Mouse (Mus musculus) layer of hippocampus, postnatal 25 days (tissue): ENCODE results near the gene Arid3b. TPM values are rescaled to one million over a fixed set of nuclear protein-coding genes. Genes with fewer than 3 reads are reported as not detected.
"Not testable (repeated sequence)": the region's sequence is repeated elsewhere in the genome, so short reads cannot be mapped to it uniquely, and the experiment has no call there.

ENCODE experiments used
- DNase-seq, 2 experiments: peaks; one replicate each; pipeline ENCODE4 v3.0.0; 2022; ENCODE audit warnings: mixed read lengths in 2 of 2, low spot score in 1 of 2; ENCODE audit errors: extremely low spot score in 1 of 2
- total RNA-seq, 2 experiments: library from RNA; stranded (reverse); gene quantifications; 2 replicates each; pipeline ENCODE4 v1.2.3; 2021

Arid3b gene
- 1 to 10 TPM; 4.8 to 9.9 TPM for total RNA-seq

DNA sequence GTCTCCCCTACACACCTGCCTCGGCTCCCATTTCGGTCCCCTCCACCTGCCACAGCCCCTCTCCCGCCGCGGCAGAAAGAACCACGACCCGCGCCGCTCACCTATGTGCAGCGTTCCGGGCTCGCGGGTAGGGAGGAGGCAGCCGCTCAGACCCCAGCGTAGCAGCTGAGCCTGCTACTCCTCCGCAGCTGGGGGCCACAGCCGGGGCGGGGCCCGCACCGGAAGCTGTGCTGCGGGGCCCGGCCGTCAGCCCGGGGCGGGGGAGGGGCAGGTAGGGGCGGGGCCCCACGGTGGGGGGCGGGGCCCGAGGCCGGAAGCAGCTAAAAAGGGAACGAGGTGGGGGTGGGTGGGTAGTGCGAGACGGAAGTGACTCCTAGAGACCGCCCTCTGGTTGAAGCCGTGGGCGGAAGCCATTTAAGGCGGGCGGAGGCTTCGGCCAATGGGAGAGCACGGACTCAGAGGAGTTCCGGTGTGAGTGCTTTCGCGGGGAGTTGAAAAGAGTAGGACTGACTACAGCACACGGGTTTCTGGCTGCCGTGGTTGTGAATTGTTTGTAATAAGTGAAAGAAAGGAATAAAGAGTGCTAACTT is at the start of gene Arid3b:
Arid3b (minus strand) TSS at position 213 of the 590 bp plus-strand sequence.
- DNase-seq = peak; percentile 66 to 74

DNA sequence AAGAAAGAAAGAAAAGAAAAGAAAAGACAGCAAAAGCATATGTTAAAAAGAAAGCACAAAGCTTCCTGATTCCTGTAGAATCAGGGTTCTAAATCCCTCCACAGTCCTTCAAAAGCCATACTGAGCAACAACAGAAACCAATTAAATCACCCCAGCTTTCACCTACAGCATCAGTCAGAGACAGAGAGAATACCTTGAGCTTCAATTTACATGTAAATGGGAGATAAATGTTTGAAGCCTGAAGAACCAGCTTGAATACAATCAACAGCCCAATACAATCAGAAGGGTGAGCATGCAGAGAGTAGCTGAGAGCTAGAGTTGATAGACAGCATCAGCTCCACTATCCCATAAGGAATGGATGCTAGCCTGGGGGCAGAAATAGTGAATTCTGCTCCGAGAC is 46.8 kb upstream of the Arid3b start:
- DNase-seq = no peak

DNA sequence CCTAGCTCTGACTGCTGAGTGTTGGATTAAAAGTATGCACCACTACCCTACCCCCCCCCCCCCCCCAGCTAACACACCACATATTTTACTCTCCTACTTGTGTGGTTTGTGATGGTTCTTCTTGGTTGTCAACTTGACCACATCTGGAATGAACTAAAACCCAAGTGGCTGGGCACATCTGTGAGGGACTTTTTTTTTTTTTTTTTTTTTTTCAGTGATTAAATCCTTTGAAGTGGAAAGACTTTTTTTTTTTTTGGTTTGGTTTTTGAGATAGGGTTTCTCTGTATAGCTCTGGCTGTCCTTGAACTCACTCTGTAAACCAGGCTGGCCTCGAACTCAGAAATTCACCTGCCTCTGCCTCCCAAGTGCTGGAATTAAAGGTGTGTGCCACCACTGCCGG is 45.2 kb upstream of the Arid3b start:
- DNase-seq = not testable (repeated sequence)

DNA sequence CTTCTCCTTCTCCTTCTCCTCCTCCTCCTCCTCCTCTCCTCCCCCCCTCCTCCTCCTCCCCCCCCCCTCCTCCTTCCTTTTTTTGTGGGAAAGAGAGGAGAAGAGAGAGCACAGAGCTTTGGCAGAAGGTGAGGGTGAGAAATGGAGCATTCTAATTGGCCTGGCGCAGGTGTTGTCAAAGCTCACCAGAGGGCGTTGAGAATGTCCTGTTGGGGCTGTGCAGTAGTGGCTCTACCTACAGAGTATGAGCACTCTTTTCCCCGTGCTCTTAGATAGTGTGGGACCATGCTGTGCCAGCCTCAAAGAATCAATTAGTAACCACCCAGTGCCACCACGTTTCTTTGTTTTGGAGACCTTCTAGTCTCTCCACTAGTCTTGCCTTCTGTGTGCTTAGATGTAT is 43.7 kb upstream of the Arid3b start:
- no peak for DNase-seq

DNA sequence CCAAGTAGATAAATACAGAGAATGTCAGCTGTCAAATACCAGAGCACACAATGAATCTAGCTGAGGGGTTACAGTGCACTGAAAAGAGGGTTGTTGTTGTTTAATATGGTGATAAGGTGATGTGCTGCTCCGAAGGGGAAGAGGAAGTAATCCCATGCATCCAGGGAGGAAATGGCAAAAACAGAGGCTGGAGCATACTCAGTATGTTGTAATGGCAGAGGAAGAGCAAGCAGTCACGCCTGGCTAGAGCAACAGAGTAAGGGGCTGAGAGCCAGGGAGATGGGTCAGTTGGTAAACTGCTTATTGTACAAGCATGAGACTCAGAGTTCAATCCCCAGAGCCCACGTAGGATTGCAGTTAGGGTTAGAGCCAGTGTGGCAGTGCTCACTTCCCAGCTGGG is 42.6 kb upstream of the Arid3b start:
- no peak for DNase-seq

DNA sequence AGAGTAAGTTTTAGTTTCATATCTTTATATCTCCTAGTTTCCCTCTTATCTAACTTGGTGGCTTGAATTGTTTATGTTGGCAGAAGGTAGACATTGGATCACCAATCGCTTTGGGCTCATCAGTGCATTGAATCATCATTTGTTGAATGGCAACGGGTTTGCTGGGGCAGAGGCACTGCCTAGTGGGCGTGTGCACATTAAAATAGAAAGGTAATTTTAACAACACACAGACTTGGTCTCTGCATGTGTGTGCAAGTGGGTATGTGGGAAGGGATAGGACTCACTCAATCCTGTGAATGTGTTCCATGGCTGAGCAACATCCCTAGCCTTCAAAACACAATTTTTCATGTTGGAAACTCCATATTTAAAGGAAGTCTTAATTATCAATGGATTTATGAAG is 38.4 kb upstream of the Arid3b start:
- DNase-seq = no peak

DNA sequence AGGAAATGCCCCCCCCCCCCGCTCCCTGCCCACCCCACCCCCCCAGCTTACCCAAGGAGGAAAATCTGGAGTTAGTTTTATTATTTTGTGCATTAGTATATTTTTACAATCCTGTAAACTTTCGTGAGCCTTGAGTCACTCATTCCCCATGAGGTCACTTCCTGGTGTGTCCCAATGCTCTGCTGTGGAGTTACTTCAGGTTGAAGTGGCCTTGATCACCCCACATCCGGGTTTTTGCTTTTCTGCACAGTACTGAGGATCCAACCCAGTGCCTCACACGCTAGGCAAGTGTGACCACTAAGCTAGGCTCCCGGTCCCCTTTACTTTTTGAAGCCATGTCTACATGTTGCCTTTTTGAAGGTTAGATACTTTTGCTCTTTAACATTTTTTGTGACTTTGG is 37.5 kb upstream of the Arid3b start:
- DNase-seq = no peak

DNA sequence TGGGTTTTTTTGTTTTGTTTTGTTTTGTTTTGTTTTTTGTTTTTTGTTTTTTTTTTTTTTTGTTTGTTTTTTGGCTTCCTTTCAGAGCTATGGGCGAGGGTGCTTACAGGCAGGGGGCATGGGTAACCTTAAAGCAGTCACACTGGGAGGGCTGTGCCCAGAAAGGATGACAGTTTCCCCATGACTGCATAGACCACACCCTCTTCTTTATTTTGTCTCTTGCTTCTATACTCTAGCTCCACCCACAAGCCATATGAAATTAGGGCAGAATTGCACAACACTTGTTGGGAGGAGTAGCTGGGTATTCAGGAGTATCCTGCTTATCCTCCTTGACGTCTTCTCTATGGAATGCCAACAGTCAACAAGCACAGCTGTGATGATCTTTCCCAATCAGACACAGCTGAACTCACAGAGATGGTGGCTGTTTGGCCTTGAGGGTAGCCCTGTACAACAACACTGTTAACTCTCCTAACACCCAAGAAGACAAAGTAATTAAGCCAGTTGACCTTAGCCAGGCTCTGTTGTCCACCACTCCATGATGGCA is 33.8 kb upstream of the Arid3b start:
- DNase-seq = no peak

DNA sequence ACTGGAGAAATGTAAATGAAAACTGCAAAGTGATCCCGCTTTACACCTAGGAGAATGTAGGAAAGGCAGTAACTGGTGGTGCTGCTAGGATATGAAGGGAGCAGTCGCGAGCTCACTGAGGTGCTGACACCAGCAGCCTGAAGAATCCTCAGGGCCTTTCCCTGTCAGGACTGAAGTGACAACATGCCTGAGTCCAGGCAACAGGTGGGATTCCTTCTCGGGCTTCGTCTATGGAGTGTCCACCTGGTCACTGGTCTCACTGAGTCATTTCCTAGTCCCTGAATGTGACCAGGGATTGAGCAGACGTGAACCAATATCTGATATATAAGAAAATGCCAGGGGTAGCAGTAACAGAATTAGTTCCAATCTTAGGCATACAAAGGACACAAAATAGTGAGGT is 32.2 kb upstream of the Arid3b start:
- DNase-seq = no peak

DNA sequence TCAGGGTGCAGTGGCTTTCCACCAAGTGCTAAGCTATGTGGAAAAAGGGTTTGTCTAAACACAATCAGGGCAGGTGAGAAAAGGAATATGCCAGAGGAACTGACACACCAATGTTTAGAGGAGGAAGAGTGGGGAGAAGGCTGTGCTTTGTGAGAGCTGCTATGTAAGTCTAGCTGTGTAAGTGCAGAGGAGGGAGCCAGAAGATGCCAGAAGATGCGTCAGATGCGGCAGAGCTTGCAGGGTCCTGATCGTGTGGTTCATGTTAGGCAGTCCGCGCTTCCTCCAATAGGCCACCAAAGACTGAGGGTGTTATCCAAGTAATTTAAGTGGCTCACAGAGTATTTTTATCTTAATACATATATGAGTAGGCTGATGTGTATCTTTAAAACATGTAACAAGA is 31.3 kb upstream of the Arid3b start:
- no peak for DNase-seq

DNA sequence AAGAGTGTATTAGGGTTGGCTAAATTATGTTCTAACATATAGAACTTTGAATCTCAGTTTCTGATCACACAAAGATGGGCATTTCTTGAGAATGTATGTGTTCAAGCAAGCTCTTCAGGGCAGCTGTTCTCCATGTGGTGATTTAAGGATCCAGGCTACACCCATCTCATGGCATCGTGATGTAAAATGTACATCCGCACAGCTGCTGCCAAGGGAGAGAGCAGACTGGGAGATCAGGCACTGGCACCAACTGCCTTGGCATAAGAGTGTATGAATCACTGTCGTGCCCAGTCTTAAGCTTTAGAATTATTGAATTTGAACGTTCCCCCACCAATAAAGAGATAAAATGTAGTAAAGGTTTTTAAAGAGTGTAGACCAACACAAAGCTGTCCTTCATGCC is 30.6 kb upstream of the Arid3b start:
- no peak for DNase-seq

DNA sequence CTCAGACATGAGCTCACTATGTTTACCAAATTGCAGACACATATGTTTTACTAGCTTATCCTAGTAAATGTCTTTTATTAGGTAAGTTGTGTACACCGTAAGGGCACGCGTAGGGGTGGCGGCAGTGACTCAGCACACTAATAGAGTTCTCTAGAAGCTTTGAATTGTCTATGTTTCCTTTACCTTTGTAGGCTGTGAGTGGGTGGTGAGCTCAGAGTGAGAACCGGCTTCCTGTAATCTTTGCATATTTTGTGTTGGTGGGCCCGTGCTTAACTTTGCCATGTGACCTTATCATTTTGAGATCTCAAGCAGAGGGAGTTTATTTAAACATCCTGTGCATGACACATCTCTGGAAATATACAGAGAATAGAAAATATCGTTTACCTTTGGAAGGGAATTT is 29.9 kb upstream of the Arid3b start:
- no peak for DNase-seq

DNA sequence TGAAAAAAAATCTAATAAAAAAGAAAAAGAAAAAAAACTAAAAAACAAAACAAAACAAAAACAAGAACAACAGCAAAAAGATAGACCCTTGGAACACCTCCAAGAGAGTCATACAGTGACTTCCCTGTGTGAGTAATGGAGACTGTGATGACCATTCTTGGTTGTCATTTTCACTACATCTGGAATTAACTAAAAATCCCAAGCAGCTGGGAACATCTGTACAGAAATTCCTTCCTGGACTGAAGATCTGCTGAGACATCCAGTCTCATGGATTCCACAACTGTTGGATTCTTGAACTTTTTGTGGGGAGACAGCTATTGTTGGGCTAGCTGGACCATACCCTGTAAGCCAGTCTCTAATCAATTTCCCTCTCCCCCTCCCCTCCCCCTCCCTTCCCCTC is 27.7 kb upstream of the Arid3b start:
- no peak for DNase-seq

DNA sequence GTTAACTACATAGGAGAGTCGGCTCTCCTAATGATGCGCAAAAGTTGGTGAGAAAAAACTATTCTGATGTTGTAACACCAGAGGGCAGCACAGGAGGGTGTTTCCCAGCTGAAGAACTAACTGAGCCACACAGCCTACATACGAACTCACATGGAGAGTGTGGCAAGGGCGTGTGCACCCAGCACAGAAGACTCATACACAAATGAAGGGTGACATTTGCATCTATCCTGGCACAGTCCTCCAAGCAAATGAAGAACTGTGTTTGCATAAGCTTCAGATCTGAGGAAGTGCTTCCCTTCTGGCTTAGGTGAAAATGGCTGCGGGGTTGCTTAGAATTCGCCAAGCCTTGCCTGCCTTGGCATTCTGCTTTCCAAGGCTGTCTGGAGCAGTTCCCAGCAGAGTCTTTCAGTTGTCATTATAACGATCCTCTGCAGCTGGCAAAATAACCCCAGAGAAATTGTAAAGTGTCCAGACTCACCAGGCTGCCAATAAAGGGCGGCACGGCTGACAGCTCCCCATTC is 25.4 kb upstream of the Arid3b start:
- peak; percentile 40 to 47 for DNase-seq

DNA sequence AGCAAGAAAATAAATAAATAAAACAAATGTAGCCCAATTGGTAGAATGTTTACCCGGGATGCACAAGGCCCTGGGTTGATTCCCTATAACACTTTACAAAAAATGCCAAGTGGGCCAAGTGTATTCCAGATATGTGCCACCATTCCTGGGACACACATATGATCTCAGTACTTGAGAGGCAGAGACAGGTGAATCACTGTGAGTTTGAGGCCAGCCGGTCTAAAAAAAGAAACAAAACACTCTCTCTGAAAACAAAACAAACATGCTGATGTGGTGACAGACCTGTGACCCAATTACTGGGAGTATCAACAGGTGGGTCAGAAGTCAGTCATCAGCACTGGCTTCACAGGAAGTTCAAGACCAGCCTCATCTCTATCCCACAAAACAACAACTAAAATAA is 19.9 kb upstream of the Arid3b start:
- DNase-seq = no peak

DNA sequence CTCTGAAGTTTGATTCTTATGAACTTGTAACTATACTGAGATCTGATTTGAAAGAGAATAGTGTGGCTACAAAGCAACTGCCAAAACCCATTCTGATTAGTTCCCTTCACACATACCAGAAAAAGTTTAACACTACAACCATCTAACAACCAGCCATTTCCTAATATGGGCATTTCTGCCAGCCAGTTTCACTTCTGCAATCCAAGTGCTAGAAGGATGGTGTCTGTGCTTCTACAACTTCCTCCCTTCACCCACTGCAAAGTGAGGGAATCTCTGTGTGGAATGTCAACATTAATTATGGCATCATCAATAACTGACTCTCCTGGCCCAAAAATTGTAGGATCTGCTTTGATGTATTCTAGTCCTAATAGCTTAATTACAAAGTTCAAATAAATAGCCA is 17.7 kb upstream of the Arid3b start:
- no peak for DNase-seq

DNA sequence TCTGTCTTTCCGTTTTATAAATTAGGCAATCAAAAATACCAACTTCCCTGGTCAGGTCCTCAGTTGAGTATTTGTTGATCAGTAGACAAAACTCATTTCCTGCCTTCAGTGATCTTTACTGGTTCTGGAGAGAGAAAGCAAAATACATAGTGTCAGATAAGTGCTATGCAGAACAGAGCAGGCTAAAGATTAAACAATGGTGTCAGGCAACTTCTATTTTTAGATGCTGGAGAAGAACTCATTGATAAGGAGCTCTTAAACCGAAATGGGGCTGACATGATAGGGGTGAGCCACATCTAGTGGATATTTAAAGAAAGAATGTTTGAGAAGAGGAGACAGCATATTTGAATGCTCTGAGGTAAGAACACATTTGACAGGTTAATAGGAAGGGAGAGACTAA is 2.4 kb upstream of the Arid3b start:
- no peak for DNase-seq

DNA sequence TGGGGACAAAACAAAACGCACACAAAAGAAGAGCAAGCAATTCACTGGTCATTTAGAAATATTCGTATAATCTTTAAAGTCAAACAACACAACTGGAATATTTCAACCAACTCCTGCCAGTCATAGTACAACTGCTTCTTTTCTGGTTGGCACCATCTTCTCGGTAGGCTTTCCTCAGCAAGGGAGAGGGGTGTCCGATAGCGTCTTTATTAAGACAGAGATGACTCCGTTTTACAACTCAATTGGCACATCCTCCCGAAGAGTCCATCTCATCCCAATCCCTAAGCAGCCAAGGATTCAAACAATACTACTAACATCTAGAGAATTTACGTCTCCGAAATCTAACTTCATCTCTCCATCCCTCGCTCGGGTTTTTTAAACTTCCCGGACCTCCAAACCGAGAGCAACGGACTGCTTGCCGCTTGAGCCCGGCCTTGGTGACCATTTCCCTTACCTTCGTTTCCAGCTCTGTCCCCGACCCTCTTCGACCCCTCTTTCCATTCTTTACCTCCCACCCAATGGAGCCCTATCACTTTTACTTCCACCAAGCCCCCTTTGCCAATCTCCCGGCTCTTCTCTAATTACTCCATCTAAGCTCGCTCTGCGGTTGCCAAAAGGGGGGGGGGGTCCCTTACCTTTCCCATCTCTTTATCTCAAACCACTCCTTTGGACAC is 615 bp downstream of the Arid3b start:
- DNase-seq = no peak

DNA sequence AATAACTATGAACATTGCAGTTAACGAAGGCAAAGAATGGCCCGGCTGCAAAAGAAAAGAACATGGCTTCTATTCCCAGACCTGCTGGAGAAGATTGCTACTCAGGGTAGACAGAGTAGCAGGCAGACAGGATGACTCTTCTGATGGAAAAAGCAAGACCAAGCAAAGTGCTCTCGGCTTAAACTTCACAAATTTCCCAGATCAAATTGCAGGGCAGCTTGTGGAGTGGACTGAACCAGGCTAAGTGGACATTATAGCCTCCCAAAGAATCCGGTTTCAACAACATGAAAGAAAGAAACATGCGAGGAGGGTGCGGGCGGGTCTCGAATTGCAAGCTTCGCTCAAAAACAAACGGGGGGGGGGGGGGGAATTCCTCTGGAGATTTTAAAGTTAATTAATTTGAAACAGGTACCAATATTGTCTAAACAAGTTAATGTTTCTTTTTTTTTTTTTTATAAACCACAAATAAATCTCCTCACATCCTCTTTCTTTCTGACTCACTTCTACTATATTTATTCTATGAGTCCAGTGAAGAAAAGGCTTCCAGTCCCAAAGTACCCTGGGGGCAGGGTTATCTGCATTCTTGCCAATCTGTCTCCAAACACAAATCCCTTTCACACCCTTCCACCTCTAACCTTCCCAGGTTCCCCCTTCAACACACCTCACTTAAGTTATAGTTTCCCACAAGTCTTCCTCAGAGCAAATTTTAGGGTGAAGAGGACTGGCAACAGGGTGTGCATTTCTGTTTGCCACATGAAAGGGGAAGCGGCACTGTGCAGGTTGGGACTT is 1.8 kb downstream of the Arid3b start:
- DNase-seq = no peak

DNA sequence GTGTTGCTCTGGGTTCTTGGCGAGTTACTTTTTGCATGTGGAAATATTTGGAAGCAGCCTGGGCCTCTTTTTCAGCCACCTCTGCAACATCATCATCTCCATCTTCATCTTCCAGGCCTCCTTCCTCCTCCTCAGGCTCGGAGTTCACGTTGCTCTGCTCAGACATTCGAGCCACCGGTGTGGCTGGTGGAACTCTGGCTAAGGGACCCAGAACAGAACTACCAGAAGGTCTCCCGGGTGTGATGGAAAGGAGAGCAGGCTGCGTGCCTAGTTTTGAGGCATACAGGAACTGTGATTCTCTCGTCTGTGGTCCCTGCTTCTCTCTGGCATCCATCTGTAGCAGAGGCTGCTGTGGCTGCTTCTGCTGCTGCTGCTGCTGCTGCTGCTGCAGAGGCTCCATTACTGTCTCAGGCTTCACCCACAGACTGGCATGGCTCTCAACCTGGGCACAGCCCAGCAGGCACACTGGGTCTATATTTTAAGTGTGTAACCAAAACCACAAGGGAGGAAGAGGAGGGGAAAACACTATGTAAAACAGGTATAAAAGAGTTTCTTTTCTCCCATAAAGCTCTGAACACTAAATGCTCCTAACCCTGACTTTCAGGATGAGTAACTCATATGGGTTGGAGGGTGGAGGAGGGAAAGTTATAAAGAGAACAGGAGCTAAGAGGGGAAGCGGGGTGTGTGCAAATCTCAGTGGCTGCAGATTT is 2.7 kb downstream of the Arid3b start:
- DNase-seq = no peak
